30 mouse cellular contexts compared by ENCODE assay signal in the genomic region with DNA sequence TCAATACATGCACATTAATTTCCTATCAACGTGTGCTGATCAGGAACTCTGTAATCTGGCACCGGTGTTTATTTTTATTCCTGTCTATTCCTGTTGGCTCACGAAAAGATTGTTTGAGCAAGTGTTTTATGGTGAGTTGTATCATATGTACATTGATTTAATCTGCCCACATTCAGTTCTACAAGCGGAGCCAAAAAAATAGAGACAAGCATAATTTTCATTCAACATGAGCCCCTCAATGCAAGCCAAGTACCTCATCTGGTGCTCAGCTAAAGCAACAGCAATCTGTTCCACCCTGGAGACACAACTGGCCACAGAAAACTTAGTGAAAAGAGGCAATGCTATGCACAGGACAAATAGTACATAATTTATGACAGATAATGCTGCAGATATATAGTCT.
DNase-seq lines count a peak whose midpoint lies in the region; ATAC-seq and TF ChIP-seq lines count a peak whose summit lies in the region.
"Had no signal": no experiment of that assay in that cellular context is flagged by ENCODE, and none has a peak within 500 bp of the region (broad histone marks: within the 10 kb centered on the region; RNA-seq: fewer than 3 reads in every experiment).

No protein-coding gene starts in this region.

- ATAC-seq in forebrain, embryonic 15.5 days (replicated peaks) = 0 out of 2 replicates have a peak, but pooled peaks have one; percentile 16
- ATAC-seq in forebrain, embryonic 11.5 days (replicated peaks; ENCODE audit: low FRiP score) = no peak
- no peak for ATAC-seq in hindbrain, embryonic 12.5 days (ENCODE audit: low FRiP score)
- ATAC-seq: intestine, embryonic 16.5 days; Patski had no signal

- H3K9me3 ChIP-seq in forebrain, embryonic 15.5 days = no peaks in the 10 kb centered on the region
- no peaks in the 10 kb centered on the region for H3K9me3 ChIP-seq in forebrain, embryonic 11.5 days (ENCODE audit: control insufficient read depth, low read length)
- no peaks in the 10 kb centered on the region for H3K9me3 ChIP-seq in hindbrain, embryonic 12.5 days (replicated peaks)
- no peaks in the 10 kb centered on the region for H3K9me3 ChIP-seq in midbrain, embryonic 10.5 days (replicated peaks)
- H3K9me3 ChIP-seq: hindbrain, embryonic 13.5 days; neural tube, embryonic 15.5 days; stomach, embryonic 15.5 days had no signal

- H3K27ac ChIP-seq in forebrain, embryonic 15.5 days (replicated peaks) = no peak overlapping the region
- no peak overlapping the region for H3K27ac ChIP-seq in forebrain, embryonic 11.5 days (ENCODE audit: low read depth, low read length)
- H3K27ac ChIP-seq in layer of hippocampus, adult 2 months = no peak overlapping the region
- no peak overlapping the region for H3K27ac ChIP-seq in hindbrain, embryonic 12.5 days
- H3K27ac ChIP-seq in midbrain, embryonic 10.5 days (replicated peaks) = no peak overlapping the region
- H3K27ac ChIP-seq: hindbrain, embryonic 13.5 days; kidney, postnatal 0 days; liver, embryonic 14.5 days; macrophage; neural tube, embryonic 15.5 days; stomach, embryonic 15.5 days had no signal

- no peaks in the 10 kb centered on the region for H3K36me3 ChIP-seq in forebrain, embryonic 15.5 days
- no peaks in the 10 kb centered on the region for H3K36me3 ChIP-seq in forebrain, embryonic 11.5 days (ENCODE audit: control insufficient read depth, insufficient read depth, low read length)
- H3K36me3 ChIP-seq in hindbrain, embryonic 12.5 days = no peaks in the 10 kb centered on the region
- no peaks in the 10 kb centered on the region for H3K36me3 ChIP-seq in midbrain, embryonic 10.5 days
- H3K36me3 ChIP-seq: hindbrain, embryonic 13.5 days; neural tube, embryonic 15.5 days; stomach, embryonic 15.5 days had no signal

- H3K4me3 ChIP-seq in forebrain, embryonic 15.5 days = no peak overlapping the region
- H3K4me3 ChIP-seq in forebrain, embryonic 11.5 days (ENCODE audit: low read depth, low read length) = no peak overlapping the region
- no peak overlapping the region for H3K4me3 ChIP-seq in layer of hippocampus, adult 2 months
- H3K4me3 ChIP-seq in hindbrain, embryonic 12.5 days = no peak overlapping the region
- no peak overlapping the region for H3K4me3 ChIP-seq in midbrain, embryonic 10.5 days
- H3K4me3 ChIP-seq: hindbrain, embryonic 13.5 days; neural tube, embryonic 15.5 days; stomach, embryonic 15.5 days had no signal

- peak; percentile 28; the same call in 1 of the 2 replicates for TF ChIP-seq CTCF in layer of hippocampus, adult 2 months (conservative IDR thresholded peaks at IDR 0.05)

- DNase-seq in forebrain, embryonic 11.5 days (ENCODE audit: low spot score) = no peak
- peak; percentile 25 to 69 for DNase-seq in layer of hippocampus, adult 18-20 months (ENCODE audit: low spot score in 2 of 2)
- no peak for DNase-seq in layer of hippocampus, postnatal 10 days (ENCODE audit: low spot score in 2 of 2)
- peak; percentile 34 to 63 for DNase-seq in layer of hippocampus, adult 2 months (ENCODE audit: low spot score in 2 of 2)
- DNase-seq in midbrain, embryonic 10.5 days (ENCODE audit: low spot score) = no peak
- DNase-seq: adrenal gland, postnatal 10 days; cerebellum, adult 11-12 months; cerebellum, adult 9-11 months; gastrocnemius, postnatal 36 days; heart, adult 18-20 months; heart, postnatal 36 days; kidney, adult 8-10 months; kidney, postnatal 4 days; left cerebral cortex, postnatal 4 days; liver; lung, adult 2 months; lung, postnatal 10 days; midbrain, embryonic 14.5 days; right cerebral cortex, postnatal 25 days had no signal

- no peaks in the 10 kb centered on the region for H3K4me1 ChIP-seq in forebrain, embryonic 15.5 days
- H3K4me1 ChIP-seq in forebrain, embryonic 11.5 days (replicated peaks; ENCODE audit: control insufficient read depth, insufficient read depth, low read length) = peaks cover 5% of the 10 kb centered on the region; the same call in 1 of the 2 replicates
- 0 out of 2 replicates have a peak, but pooled peaks cover 3% of the 10 kb centered on the region for H3K4me1 ChIP-seq in hindbrain, embryonic 12.5 days
- H3K4me1 ChIP-seq in midbrain, embryonic 10.5 days = peaks cover 17% of the 10 kb centered on the region
- H3K4me1 ChIP-seq: hindbrain, embryonic 13.5 days; neural tube, embryonic 15.5 days; stomach, embryonic 15.5 days had no signal

- WGBS in forebrain, embryonic 15.5 days = 67% methylated on average over 4 of the region's 4 CpGs
- 88% methylated on average over 4 of the region's 4 CpGs for WGBS in forebrain, embryonic 11.5 days
- 88% methylated on average over 4 of the region's 4 CpGs for WGBS in hindbrain, embryonic 12.5 days
- WGBS in midbrain, embryonic 10.5 days = 88% methylated on average over 4 of the region's 4 CpGs

- H3K27me3 ChIP-seq in forebrain, embryonic 15.5 days = no peaks in the 10 kb centered on the region
- no peaks in the 10 kb centered on the region for H3K27me3 ChIP-seq in forebrain, embryonic 11.5 days (ENCODE audit: control insufficient read depth, insufficient read depth, low read length)
- H3K27me3 ChIP-seq in hindbrain, embryonic 12.5 days = no peaks in the 10 kb centered on the region
- H3K27me3 ChIP-seq in midbrain, embryonic 10.5 days (ENCODE audit: low read depth, poor library complexity, severe bottlenecking) = no peaks in the 10 kb centered on the region
- H3K27me3 ChIP-seq: hindbrain, embryonic 13.5 days; neural tube, embryonic 15.5 days; Patski; stomach, embryonic 15.5 days had no signal

- H3K9ac ChIP-seq in forebrain, embryonic 15.5 days (replicated peaks) = no peak overlapping the region
- H3K9ac ChIP-seq in forebrain, embryonic 11.5 days (ENCODE audit: low read length) = no peak overlapping the region
- no peak overlapping the region for H3K9ac ChIP-seq in hindbrain, embryonic 12.5 days
- H3K9ac ChIP-seq: hindbrain, embryonic 13.5 days; liver, embryonic 14.5 days; neural tube, embryonic 15.5 days; stomach, embryonic 15.5 days had no signal

- no peak overlapping the region for H3K4me2 ChIP-seq in forebrain, embryonic 15.5 days (replicated peaks)
- no peak overlapping the region for H3K4me2 ChIP-seq in forebrain, embryonic 11.5 days (ENCODE audit: low read depth, low read length, severe bottlenecking)
- H3K4me2 ChIP-seq in hindbrain, embryonic 12.5 days (replicated peaks) = no peak overlapping the region
- H3K4me2 ChIP-seq: heart, embryonic 11.5 days; hindbrain, embryonic 13.5 days; neural tube, embryonic 15.5 days; stomach, embryonic 15.5 days had no signal

Comparison
In these comparisons a context has a peak if more than half of its experiments do, and no peak if none do; other contexts are left out.
1. DNase-seq: peak in layer of hippocampus, adult 18-20 months (2 of 2) and layer of hippocampus, adult 2 months (2 of 2); none in forebrain, embryonic 11.5 days (single experiment), layer of hippocampus, postnatal 10 days (0 of 2) and midbrain, embryonic 10.5 days (single experiment).